Mouse (Mus musculus): ENCODE measurements around the gene Rnf40.

Gene Rnf40

DNA sequence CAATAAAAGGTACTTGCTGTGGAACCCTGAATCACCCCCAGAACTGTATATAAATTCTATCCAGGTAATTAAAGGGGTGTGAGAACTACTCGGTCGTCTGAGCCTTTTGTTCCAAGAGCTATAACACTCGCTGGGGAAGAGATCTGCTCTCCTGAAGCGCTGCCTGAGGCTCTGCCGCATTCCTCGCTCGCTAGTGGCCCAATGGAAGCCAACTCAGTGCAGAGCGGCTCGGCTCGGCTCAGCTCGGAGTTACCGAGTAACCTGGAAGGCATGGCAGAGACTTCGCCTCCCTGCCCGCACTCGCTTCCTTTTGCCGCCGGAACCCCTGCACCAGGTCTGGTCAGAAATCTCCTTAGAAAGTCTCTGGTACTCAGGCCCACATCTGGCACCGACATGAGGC, 63.5 kb downstream of the Rnf40 start:
- no peak for DNase-seq (ENCODE audit: low spot score)

DNA sequence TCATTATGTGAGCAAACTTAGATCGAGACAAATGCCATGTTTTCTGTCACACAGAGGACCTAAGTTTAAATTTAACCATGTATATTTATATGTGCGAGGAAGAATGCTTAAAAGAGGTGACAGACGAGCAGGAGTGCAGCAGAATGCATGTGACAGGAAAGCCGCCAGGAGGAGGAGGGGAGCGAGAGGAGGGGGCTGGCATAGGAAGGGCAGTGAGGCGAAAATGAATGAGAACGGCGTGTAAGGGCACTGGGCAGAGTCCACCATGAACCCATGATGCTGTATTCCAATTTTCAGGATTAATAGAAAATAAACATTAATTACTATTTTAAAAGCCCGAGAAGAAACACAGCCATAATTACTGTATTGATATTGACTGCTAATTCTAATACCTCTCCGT, 65.8 kb downstream of the Rnf40 start:
- DNase-seq (ENCODE audit: low spot score) = no peak
